Mouse (Mus musculus): ENCODE data around the gene Vps52. TPM values are rescaled to one million over a fixed set of nuclear protein-coding genes. Genes with fewer than 3 reads are reported as not detected.
A peak's percentile ranks its signal among the peaks of the same experiment; 100 is the strongest.

Vps52 gene
- polyA plus RNA-seq, 1 experiment from 2014 or later: 27.7 TPM

DNA sequence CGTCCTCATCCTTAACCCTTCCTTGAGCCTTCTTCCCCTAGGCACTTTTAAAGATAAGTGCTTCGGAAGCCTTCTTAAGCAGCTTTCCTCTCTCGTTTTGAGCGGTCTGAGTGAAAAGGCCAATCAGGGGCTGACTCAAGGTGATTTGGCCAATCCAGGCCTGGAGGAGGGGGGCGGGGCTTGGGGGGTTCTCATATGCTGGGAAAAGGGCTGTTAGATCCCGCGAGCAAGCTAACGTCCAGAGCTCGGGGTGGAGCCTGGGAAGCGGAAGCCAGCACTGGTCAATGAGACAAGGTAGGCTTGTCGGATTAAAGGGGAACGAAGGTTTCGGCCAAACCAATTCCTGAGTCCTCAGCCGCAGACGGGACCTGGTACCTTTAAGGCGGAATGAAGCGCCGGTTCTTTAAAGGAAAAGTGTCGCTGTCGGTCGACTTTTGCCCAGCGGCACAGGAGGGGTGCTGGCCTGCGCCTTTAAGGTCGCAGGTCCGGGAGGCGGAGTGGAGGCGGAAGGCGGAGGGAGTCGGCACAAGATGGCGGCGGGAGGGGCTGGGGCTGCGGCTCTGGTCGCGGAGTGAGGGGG lies 39.9 kb upstream of the Vps52 start, which contains the start of the genes Tapbp and Zbtb22:
Tapbp (plus strand) TSS at position 229 of the 580 bp plus-strand sequence.
Zbtb22 (plus strand) TSS at position 234 of the 580 bp plus-strand sequence.
- Histone ChIP-seq H3K4me1 (replicated peaks) (peaks cover 72% of the 10 kb centered on the region), H3K4me2 (peak within 1 kb of the TSS; percentile 81), H3K4me3 (replicated peaks) (peak within 1 kb of the TSS; percentile 90), H3K9ac (peak within 1 kb of the TSS; percentile 76), H3K9me3 (replicated peaks) (peaks cover 19% of the 10 kb centered on the region), H3K27ac (peak within 1 kb of the TSS; percentile 82), H3K27me3 (no peaks in the 10 kb centered on the region), H3K36me3 (peaks cover 63% of the 10 kb centered on the region)
- ATAC-seq (ENCODE audit: low read depth): peak; percentile 86
- peak; percentile 90 for DNase-seq
- under 1% methylated on average over 34 of the region's 34 CpGs for WGBS (ENCODE audit: insufficient replicate concordance)

DNA sequence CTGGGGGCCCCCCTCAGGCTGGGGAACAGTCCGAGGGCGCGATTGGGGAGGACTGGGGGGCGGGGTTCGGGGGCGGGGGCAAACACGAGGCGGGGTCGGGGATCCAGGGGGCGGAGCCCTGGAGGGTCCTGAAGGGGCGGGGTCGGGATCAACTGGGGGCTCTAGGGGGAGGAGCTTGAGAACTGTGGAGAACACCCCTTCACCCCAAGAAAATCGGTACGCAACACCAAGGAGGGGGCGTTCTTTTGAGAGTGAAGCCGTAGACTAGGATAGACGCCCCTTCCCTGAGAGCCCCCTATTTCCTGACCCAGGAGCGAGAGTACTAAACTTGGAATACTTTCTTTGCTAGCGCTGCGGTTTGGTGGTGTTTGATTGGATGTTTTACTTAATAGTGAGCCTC lies 39.3 kb upstream of the Vps52 start:
- 1% methylated on average over 17 of the region's 20 CpGs for WGBS (ENCODE audit: insufficient replicate concordance)
- no peak for DNase-seq
- H3K9me3 ChIP-seq (replicated peaks): peaks cover 19% of the 10 kb centered on the region
- H3K36me3 ChIP-seq: peaks cover 58% of the 10 kb centered on the region
- no peak for ATAC-seq (ENCODE audit: low read depth)
- H3K9ac ChIP-seq: peak overlapping the region; percentile 76
- peak overlapping the region; percentile 82 for H3K27ac ChIP-seq
- H3K4me2 ChIP-seq: peak overlapping the region; percentile 81
- peak overlapping the region; percentile 90 for H3K4me3 ChIP-seq (replicated peaks)
- no peaks in the 10 kb centered on the region for H3K27me3 ChIP-seq
- peaks cover 72% of the 10 kb centered on the region for H3K4me1 ChIP-seq (replicated peaks)

DNA sequence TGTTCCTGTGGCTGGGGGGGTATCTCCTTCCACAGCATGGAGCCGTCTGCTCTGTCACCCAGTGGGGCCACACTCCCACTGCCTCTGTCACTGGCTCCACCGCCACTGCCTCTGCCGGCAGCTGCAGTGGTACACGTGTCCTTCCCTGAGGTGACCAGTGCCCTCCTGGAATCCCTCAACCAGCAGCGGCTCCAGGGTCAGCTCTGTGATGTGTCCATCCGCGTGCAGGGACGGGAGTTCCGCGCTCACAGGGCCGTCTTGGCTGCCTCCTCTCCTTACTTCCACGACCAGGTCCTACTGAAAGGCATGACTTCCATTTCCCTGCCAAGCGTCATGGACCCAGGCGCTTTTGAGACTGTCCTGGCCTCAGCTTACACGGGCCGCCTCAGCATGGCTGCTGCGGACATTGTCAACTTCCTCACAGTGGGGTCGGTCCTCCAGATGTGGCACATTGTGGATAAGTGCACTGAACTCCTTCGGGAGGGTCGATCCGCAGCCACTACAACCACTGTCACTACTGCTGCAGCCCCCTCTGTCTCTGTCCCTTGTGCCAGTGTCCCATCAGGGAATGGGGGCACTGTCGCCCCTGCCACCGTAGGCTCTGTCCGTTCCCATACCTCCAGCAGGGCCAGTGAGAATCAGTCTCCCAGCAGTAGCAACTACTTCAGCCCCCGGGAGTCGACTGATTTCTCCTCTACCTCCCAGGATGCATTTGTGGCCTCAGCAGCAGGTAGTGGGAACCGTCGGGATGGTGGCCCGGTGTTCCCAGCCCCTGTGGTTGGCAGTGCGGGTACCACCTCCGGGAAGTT lies 38.6 kb upstream of the Vps52 start:
- Histone ChIP-seq H3K4me2 (peak overlapping the region; percentile 81), H3K36me3 (peaks cover 50% of the 10 kb centered on the region), H3K9ac (peak overlapping the region; percentile 76), H3K4me3 (replicated peaks) (peak overlapping the region; percentile 90), H3K9me3 (replicated peaks) (peaks cover 19% of the 10 kb centered on the region), H3K4me1 (replicated peaks) (peaks cover 70% of the 10 kb centered on the region), H3K27me3 (no peaks in the 10 kb centered on the region), H3K27ac (peak overlapping the region; percentile 82; the same call in 1 of the 2 replicates)
- 83% methylated on average over 31 of the region's 31 CpGs for WGBS (ENCODE audit: insufficient replicate concordance)
- ATAC-seq (ENCODE audit: low read depth) (no peak), DNase-seq (no peak)

DNA sequence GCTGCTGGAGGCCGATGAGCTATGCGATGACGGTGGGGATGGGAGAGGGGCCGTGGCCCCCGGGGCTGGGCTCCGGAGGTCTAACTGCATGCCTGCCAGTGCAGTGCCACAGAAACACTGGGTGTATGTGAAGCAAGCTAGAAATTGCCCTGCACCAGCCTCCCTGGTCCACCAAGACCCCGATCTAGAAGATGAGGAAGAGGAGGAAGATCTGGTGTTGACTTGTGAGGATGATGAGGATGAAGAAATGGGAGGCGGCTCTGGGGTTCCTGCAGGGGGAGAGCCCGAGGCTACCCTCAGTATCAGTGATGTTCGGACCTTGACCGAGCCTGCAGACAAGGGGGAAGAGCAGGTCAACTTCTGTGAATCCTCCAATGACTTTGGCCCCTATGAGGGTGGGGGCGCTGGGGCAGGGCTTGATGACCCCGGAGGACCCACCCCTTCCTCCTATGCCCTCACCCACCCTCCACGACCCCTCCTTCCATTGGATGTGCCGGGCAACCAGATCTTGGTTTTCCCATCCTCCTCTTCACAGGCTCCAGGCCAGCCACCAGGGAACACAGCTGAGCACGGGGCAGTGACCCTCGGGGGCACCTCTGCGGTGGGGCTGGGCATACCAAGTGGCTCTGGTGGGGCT lies 37.8 kb upstream of the Vps52 start:
- Histone ChIP-seq H3K4me2 (peak overlapping the region; percentile 99; the same call in 1 of the 2 replicates), H3K36me3 (peaks cover 44% of the 10 kb centered on the region), H3K27me3 (no peaks in the 10 kb centered on the region), H3K4me1 (replicated peaks) (peaks cover 71% of the 10 kb centered on the region), H3K27ac (peak overlapping the region; percentile 96), H3K9me3 (replicated peaks) (peaks cover 19% of the 10 kb centered on the region), H3K9ac (no peak overlapping the region), H3K4me3 (replicated peaks) (peak overlapping the region; percentile 90)
- DNase-seq (no peak), ATAC-seq (ENCODE audit: low read depth) (no peak)
- WGBS (ENCODE audit: insufficient replicate concordance): 83% methylated on average over 18 of the region's 18 CpGs

DNA sequence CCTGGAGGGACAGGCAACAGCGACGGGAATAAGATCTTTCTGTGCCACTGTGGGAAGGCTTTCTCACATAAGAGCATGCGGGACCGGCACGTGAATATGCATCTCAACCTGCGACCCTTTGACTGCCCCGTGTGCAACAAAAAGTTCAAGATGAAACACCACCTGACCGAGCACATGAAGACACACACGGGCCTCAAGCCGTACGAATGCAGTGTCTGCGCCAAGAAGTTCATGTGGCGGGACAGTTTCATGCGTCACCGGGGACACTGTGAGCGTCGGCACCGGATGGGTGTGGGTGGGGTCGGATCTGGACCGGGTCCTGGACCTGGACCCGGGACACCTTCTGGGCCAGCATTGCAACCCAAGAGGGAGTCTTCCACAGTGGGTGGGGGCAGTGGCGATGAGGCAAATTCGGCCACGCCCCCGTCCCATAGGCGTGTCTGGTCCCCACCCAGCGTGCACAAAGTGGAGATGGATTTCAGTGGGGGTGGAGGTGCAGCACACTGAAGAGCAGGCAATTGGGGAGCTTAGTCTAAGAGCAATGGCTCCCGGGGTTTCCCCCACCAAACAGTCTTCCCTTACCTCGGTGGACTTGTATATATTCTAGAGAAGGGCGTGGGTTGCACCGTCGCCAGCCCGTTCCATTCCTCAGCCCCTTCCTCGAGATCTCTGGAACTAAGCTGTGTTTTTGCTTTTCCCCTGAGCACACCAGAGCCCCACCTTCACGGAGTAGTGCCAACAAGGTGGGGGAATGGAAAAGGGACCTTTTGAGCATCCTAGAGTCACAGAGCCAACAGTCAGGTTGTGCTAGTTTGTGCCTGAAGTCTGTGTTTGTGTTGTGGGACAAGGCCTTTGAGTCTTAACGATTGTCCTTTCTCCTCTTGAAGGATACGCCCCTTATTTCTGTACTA lies 37.1 kb upstream of the Vps52 start:
- ATAC-seq (ENCODE audit: low read depth) (peak; percentile 5), DNase-seq (peak; percentile 66)
- 51% methylated on average over 37 of the region's 37 CpGs for WGBS (ENCODE audit: insufficient replicate concordance)

DNA sequence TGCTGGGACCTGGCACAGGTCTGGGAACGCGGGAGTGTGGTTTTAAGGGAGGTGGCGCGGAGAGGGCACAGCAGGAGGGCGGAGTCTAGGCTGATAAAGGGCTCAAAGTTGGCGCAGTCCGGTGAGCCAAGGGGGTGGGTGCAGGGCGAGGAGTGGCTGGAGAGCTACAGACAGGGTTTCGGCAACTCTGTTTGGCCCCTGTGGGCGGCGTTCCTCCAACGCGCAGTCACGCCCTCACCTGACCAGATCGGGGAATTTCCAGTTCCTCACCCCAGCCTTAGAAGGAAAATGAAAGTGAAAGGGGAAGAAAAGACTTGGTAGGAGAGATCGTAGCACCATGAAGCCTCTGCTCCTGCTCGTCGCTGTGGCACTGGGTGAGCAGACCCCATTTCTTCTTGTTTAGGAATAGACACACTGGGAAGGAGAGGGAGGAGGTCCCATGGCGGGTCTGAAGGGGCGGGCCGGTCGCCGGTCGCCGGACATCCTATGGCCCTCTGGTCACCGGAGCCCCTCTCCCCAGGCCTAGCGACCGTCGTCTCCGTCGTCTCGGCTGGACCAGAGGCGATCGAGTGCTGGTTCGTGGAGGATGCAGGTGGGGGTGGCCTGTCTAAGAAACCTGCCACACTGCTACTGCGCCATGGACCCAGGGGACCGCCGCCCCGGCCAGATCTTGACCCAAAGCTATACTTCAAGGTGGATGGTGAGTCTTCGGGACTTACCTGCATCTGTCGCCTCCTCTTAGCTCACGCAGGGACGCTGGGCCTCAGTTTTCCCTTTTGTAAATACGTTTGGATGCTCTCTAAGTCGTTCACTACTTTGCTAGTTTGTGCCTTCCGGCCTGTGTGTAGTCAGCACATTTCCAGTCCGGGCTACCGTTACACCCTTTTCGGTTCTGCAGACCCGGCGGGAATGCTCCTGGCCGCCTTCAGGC lies 36.0 kb upstream of the Vps52 start:
- peak; percentile 71 for ATAC-seq (ENCODE audit: low read depth)
- under 1% methylated on average over 52 of the region's 52 CpGs for WGBS (ENCODE audit: insufficient replicate concordance)

More for the DNA sequence above, 37.1 kb upstream of the Vps52 start:
- Histone ChIP-seq H3K4me1 (replicated peaks) (peaks cover 68% of the 10 kb centered on the region), H3K27ac (peak overlapping the region; percentile 96), H3K9ac (peak overlapping the region; percentile 90), H3K36me3 (peaks cover 37% of the 10 kb centered on the region), H3K4me2 (peak overlapping the region; percentile 99), H3K9me3 (replicated peaks) (peaks cover 19% of the 10 kb centered on the region), H3K27me3 (no peaks in the 10 kb centered on the region), H3K4me3 (replicated peaks) (peak overlapping the region; percentile 90)

DNA sequence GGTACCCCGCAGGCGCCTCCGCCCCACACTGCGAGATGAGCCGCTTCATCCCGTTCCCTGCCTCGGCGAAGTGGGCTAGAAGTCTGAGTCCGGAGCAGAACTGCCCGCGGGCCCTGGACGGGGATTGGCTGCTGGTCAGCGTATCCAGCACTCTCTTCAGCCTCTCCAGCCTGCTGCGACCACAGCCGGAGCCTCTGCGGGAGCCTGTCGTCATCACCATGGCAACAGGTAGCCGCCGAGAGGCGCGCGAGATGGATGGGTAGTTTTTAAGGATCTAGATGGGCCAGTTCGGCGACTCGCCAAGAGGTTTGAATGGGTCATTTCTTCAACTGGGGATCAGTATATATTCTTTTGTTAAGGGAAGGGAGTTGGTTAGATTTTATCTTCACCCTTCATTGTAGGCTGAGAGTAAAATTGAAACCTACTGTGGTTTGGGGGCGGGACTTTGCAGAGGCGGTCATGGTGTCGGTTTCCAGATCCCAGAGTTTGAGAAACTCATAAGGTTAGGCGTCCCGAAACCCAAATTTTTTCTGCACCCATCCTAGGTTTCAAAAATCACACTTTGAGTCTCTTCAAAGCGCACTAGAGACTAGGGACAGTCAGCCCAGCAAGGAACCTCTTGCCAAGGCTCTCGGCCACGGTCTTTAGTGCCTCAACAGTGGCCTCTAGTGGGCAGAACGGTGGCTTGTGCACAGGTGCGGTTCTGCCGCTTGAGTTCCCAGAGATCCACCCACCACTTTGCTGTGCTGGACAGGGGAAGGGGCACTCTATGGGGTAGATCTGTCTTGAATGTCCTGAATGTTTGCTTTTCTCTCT lies 35.1 kb upstream of the Vps52 start:
- peak; percentile 78 for DNase-seq
- ATAC-seq (ENCODE audit: low read depth): no peak; the same call in 1 of the 2 replicates
- peaks cover 66% of the 10 kb centered on the region for H3K4me1 ChIP-seq (replicated peaks)
- H3K27ac ChIP-seq: peak overlapping the region; percentile 96
- peak overlapping the region; percentile 99 for H3K4me2 ChIP-seq
- under 1% methylated on average over 36 of the region's 36 CpGs for WGBS (ENCODE audit: insufficient replicate concordance)
- H3K36me3 ChIP-seq: peaks cover 26% of the 10 kb centered on the region
- peak overlapping the region; percentile 90 for H3K9ac ChIP-seq
- peak overlapping the region; percentile 90 for H3K4me3 ChIP-seq (replicated peaks)
- H3K27me3 ChIP-seq: no peaks in the 10 kb centered on the region
- H3K9me3 ChIP-seq (replicated peaks): peaks cover 19% of the 10 kb centered on the region

More for the DNA sequence above, 36.0 kb upstream of the Vps52 start:
- no peaks in the 10 kb centered on the region for H3K27me3 ChIP-seq
- H3K9ac ChIP-seq: peak overlapping the region; percentile 90
- H3K36me3 ChIP-seq: peaks cover 26% of the 10 kb centered on the region
- peak overlapping the region; percentile 96 for H3K27ac ChIP-seq
- H3K9me3 ChIP-seq (replicated peaks): peaks cover 19% of the 10 kb centered on the region
- H3K4me1 ChIP-seq (replicated peaks): peaks cover 66% of the 10 kb centered on the region
- peak; percentile 87 for DNase-seq
- H3K4me3 ChIP-seq (replicated peaks): peak overlapping the region; percentile 90
- peak overlapping the region; percentile 99 for H3K4me2 ChIP-seq

DNA sequence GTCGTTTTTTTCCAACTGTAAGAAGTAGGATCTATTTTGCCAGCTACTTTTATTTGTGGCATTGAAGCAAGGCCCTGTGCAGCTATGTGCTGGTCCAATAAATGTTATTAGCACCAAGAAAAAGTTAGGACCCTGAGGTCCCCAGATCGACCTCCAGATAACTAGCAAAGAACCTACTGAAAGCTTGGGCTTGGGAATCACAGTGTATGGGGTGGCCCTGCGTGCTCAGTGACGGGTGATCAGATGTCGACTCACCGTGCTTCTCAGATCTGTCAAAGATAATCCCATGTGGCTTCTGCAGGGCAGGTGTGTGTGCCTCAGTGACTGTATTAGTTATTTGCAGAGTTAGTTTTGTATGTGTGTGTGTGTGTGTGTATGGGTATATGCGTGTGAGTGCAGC lies 34.3 kb upstream of the Vps52 start:
- ATAC-seq (ENCODE audit: low read depth) (no peak), DNase-seq (no peak)
- Histone ChIP-seq H3K4me2 (peak overlapping the region; percentile 99), H3K9me3 (replicated peaks) (peaks cover 19% of the 10 kb centered on the region), H3K36me3 (peaks cover 34% of the 10 kb centered on the region), H3K27ac (no peak overlapping the region), H3K4me1 (replicated peaks) (peaks cover 71% of the 10 kb centered on the region), H3K4me3 (replicated peaks) (no peak overlapping the region), H3K27me3 (no peaks in the 10 kb centered on the region), H3K9ac (no peak overlapping the region)
- WGBS (ENCODE audit: insufficient replicate concordance): 76% methylated on average over 7 of the region's 7 CpGs

DNA sequence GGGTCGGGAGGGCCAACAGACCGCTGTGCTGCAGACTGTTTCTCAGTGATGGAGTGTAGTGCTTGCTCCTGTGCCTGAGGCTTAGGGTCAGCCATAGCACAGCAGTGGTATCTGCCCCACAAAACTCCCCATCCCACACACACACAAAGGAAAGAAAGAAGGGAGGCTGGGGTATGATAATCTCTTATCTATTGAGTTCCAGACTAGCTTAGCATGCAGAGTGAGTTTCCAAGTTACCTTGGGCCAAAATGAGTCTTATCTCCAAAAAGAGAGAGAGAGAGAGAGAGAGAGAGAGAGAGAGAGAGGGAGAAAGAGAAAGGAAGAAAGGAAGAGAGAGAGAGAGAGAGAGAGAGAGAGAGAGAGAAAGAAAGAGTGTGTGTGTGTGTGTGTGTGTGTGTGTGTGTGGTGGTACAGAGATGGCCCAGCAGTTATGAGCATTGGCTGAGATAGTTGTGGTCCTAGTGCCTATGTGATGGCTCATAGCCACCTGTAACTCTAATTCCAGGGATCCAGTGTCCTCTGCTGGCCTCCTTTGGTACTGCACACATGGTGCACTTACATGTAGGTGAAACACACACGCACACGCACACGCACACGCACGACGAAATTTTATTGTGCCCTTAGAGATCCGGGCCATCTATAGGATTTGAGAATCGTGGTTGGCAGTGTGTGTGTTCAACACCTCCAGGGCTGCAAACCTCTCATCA lies 30.9 kb upstream of the Vps52 start:
- Histone ChIP-seq H3K4me2 (0 out of 2 replicates have a peak overlapping the region, but pooled peaks have one; percentile 18), H3K4me3 (replicated peaks) (no peak overlapping the region), H3K9ac (no peak overlapping the region), H3K27me3 (no peaks in the 10 kb centered on the region), H3K9me3 (replicated peaks) (no peaks in the 10 kb centered on the region), H3K36me3 (peaks cover 25% of the 10 kb centered on the region), H3K27ac (peak overlapping the region; percentile 70), H3K4me1 (replicated peaks) (peaks cover 55% of the 10 kb centered on the region)
- ATAC-seq (ENCODE audit: low read depth) (peak; percentile 39), DNase-seq (peak; percentile 47)
- 67% methylated on average over 10 of the region's 10 CpGs for WGBS (ENCODE audit: insufficient replicate concordance)
